Mouse (Mus musculus): ENCODE data around the gene Sox6. TPM values are rescaled to one million over a fixed set of nuclear protein-coding genes. Genes with fewer than 3 reads are reported as not detected.

Gene Sox6
- total RNA-seq, 2 experiments from 2014 or later = 153 to 158 TPM

GRCm38 (mm10) chr7:115776736-115777135, 261.9 kb downstream of the Sox6 start:
- DNase-seq = no peak
- intact Hi-C loops (cut with DNase I) = no loop called here

DNA sequence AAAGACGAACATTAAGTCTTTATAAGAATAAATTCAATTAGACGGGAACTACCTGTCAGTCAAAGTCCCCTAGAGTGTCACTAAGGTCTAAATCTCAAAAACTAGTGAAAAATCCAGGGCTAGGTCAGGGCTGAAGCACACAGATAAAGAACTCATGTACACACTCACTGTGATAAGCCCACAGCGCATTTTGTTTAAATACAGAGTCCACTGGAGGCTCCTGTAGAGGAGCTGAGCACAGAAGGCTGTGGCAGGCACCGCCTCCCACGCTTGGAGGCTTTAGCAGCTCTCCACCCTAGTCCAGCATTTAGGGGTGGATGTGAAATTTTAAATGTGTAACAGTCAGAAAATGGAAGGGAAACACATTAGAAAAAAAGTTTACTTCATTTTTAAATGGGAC, 262.3 kb downstream of the Sox6 start:
- no peak for DNase-seq
- intact Hi-C loops (cut with DNase I) = no loop called here

- DNase-seq = no peak
- intact Hi-C loops (cut with DNase I) = no loop called here
Observed at GRCm38 (mm10) chr7:115766316-115766715, 272.3 kb downstream of the Sox6 start.

DNA sequence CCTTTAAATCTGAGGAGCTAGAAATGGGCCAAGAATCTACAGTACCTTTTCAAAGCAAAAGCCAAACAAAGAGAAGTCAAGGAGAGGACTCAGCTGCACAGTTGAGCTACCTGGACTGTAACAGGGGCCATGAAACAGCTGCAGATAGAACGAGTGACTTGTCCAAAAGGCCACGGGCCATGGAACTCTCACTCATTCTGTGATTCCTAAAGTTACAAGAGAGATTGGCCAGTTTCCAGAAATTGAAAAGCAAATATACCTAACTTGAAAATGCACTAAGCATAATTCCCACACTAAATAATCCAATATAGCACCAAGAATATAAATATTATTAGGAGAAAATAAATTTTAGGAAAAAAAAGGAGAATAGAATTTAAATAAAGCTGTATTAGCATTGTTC, 274.7 kb downstream of the Sox6 start:
- intact Hi-C loops (cut with DNase I) = no loop called here
- DNase-seq = no peak

- intact Hi-C loops (cut with DNase I) = no loop called here
- DNase-seq = no peak
Observed at GRCm38 (mm10) chr7:115758172-115758571, 280.4 kb downstream of the Sox6 start.

GRCm38 (mm10) chr7:115755272-115755671, 283.3 kb downstream of the Sox6 start:
- no peak for DNase-seq
- intact Hi-C loops (cut with DNase I) = no loop called here

DNA sequence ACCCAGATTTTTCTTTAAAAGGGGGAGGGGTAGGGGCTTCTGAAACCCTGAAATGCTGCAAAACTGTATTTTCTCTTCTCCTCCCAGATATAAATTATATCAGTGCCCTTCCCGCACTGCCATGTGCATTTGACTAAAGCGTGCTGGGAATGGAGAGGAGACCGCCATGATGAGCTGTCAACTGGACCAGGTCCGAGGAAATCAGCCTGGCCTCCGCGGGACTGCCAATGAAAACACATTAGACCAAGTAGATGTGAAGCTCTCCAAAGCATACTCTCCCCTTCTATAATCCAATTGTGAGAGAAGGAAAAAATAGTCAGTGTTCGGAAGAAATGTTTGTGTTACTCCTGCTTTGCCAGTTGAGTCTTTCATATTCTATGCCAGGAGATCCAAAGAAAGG, 284.4 kb downstream of the Sox6 start:
- intact Hi-C loops (cut with DNase I) = loop anchor here (5.0 kb wide), 1 partner anchor 278 kb away; no protein-coding TSS in a partner anchor
- DNase-seq = no peak

- intact Hi-C loops (cut with DNase I) = loop anchor here (5.0 kb wide), 1 partner anchor 280 kb away; no protein-coding TSS in a partner anchor
- DNase-seq = no peak
Observed at GRCm38 (mm10) chr7:115752121-115752634, 286.4 kb downstream of the Sox6 start.

- intact Hi-C loops (cut with DNase I) = loop anchor here (5.0 kb wide), 1 partner anchor 281 kb away; no protein-coding TSS in a partner anchor
- no peak for DNase-seq
Observed at GRCm38 (mm10) chr7:115751083-115751482, 287.5 kb downstream of the Sox6 start.

DNA sequence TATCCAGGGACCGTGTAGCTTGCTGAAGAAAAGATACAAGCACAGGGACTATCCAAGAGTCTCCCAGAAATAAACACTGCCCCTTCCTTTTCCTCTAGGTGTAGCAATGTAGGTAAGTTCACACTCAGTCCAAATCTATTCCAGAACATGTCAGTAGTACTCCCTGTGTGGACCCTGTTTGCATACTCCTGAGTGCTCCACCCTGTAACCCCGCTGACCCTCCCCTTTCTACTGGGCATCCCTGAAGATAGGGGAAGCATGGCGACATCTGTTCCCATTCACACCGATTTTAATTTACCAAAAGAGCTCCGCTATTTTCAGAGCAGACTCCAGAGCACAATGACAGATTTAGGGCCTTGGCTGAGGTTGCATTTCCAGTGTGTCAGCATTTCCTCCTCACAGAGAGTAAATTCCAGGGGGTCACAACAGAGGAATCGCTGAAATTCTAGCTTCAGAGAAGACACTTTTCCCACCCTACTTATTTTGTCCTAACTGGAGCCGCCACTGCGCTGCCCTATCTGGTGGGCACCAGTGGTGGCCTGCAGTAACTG, 288.2 kb downstream of the Sox6 start:
- DNase-seq = no peak
- intact Hi-C loops (cut with DNase I) = loop anchor here (5.0 kb wide), 1 partner anchor 282 kb away; no protein-coding TSS in a partner anchor

DNA sequence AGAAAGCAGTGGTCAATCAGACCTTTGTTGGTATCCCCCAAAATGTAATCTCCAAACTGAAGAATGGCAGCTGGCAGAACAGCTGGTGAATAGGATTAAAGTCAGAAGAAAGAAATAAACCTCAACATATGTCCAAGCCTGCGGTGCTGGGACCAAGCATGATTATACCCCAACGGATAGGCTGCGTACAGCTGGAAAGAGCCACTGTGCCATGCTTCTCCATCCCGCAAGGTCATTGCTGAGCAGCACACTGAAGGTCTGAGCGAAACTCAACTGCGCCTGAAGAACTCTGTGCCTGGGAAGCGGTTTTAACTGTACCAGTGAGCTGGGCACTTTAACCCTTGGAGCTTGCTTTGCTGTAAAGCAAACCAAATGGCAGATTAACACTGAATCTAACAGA, 291.1 kb downstream of the Sox6 start:
- no peak for DNase-seq
- intact Hi-C loops (cut with DNase I) = no loop called here

GRCm38 (mm10) chr7:115745672-115746253, 292.8 kb downstream of the Sox6 start:
- no peak for DNase-seq
- intact Hi-C loops (cut with DNase I) = no loop called here

- intact Hi-C loops (cut with DNase I) = no loop called here
- DNase-seq = no peak
Observed at GRCm38 (mm10) chr7:115734137-115734536, 304.5 kb downstream of the Sox6 start.

GRCm38 (mm10) chr7:115732824-115733223, 305.8 kb downstream of the Sox6 start:
- DNase-seq = no peak

DNA sequence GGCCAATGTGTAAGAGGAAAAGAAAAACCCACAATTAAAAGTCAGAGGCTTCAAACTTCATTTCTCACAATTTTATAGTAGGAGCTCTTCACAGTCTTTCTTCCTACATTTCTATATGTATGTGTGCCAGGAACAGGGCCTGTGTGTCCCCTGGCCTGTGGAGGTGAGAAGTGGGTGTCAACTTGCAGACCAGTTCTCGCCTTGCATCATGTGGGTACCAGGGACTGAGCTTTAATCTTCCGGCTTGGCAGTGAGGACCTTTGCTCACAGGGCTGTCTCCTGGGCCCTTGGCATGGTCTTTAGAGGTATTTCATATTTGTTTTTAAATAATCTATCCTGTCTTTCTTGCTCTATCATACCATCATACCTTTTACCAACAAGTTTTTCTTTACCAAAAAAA, 311.8 kb downstream of the Sox6 start:
- DNase-seq = no peak
- intact Hi-C loops (cut with DNase I) = no loop called here

More at GRCm38 (mm10) chr7:115732824-115733223, 305.8 kb downstream of the Sox6 start:
- intact Hi-C loops (cut with DNase I) = no loop called here

- intact Hi-C loops (cut with DNase I) = no loop called here
- no peak for DNase-seq
Observed at GRCm38 (mm10) chr7:115724404-115724803, 314.2 kb downstream of the Sox6 start.

DNA sequence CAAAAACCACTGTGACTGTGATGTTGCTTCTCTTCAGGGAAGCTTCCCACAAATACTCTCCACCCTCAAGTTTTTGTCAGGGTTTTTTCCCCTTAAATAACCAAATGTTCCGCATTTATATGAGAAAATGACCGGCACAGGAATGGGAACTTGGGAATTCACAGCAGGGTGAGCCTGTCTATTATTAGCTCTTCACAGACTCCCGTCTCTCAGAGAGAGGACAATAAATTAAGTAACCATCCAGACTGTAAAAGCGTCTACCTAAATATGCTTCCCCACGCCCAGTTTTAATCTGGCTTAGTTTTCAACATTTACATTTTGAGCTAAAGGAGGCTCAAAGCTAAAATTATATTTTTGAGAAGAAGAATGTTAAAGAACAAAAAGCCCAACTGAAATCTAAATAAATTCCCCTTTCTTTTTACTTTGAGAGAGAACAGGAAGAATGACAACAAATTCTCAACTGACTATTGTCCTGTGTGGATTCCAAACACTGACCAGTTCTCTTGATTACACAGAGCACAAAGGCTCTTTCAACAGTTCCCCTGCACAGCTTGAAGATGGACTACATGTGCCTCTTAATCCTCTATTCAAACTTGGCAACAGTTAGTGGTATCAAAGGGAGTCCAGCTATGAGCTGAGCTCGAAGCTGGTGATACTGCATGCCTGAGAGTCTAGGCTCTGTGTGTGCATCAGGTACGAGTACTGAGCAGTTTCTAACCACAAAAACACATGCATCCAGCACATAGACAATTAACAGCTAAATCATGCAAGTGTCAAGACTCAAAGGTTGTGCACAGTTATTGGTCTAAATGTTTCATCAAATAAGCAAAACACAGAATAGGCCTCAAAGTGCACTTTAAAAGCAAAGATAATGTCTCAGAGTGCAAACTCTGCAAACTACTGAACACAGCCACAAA, 316.7 kb downstream of the Sox6 start:
- no peak for DNase-seq
- intact Hi-C loops (cut with DNase I) = no loop called here

DNA sequence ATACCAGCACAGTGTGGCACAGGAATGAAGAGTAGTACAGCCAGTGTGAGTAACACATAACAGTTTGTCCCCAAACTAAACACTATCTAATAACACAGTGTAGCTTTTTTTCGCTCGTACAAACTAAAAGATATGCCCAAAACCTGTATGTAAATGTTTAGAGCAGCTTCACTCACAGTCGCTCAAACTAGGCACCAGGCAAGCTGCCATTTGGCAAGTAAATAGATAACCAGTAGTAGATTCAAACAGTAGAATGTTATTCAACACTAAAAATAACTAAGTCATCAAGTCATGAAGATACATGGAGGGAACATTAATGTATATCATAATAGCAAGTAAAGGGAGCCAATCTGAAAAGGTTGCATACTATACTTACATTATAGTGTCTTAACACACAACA, 318.8 kb downstream of the Sox6 start:
- intact Hi-C loops (cut with DNase I) = no loop called here
- no peak for DNase-seq

- DNase-seq = no peak
- intact Hi-C loops (cut with DNase I) = no loop called here
Observed at GRCm38 (mm10) chr7:115706141-115706540, 332.5 kb downstream of the Sox6 start.

- intact Hi-C loops (cut with DNase I) = no loop called here
- DNase-seq = no peak
Observed at GRCm38 (mm10) chr7:115698105-115698504, 340.5 kb downstream of the Sox6 start.

DNA sequence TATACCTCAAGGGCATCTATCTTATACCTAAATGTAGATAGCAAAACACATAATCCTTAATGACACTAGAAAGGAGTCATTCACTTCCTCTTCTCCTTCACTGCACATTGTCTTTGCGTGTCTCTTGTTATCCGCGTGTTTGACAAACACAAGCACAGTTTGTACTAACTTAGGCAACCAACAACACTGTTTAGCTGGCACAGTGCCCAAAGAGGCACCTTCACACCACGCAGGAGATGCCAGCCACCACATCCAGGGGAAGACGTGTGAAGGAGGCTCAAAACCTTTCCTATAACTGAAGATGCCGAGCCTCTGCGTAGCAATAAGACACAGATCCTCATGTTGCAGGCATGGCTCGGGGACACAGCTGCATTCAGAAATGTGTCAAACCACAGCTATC, 345.4 kb downstream of the Sox6 start:
- intact Hi-C loops (cut with DNase I) = no loop called here
- DNase-seq = no peak

Data from gastrocnemius, postnatal 36 days (tissue).